ENCODE assay signal across 10 mouse cellular contexts in genomic region chr13:41017832-41018231, GRCm38 (mm10). TPM values are rescaled to one million over a fixed set of nuclear protein-coding genes. Genes with fewer than 3 reads are reported as not detected.
DNase-seq lines count a peak whose midpoint lies in the region; ATAC-seq and TF ChIP-seq lines count a peak whose summit lies in the region.
"Had no signal": no experiment of that assay in that cellular context is flagged by ENCODE, and none has a peak within 500 bp of the region (broad histone marks: within the 10 kb centered on the region; RNA-seq: fewer than 3 reads in every experiment).

No protein-coding gene starts in this region.

- no peak for TF ChIP-seq CTCF in G1E (IDR thresholded peaks at IDR 0.05; ENCODE audit: low read depth, low read length)

- peak overlapping the region; percentile 72; the same call in 1 of the 2 replicates for H3K4me2 ChIP-seq in heart, embryonic 15.5 days
- H3K4me2 ChIP-seq in limb, embryonic 14.5 days (replicated peaks; ENCODE audit: low read depth, low read length, severe bottlenecking) = peak overlapping the region; percentile 53; the same call in 1 of the 2 replicates

- DNase-seq in heart, adult 9 months (ENCODE audit: low spot score in 2 of 2) = no peak
- DNase-seq in G1E (ENCODE audit: low spot score) = no peak
- DNase-seq in limb, embryonic 14.5 days (ENCODE audit: low spot score) = no peak
- no peak for DNase-seq in urinary bladder, postnatal 36 days (ENCODE audit: low spot score in 2 of 2)
- DNase-seq in ovary, postnatal 10 days (ENCODE audit: low spot score) = no peak
- DNase-seq: cerebellum, postnatal 14 days had no signal

- no peak for ATAC-seq in heart, embryonic 15.5 days (replicated peaks; ENCODE audit: insufficient number of reproducible peaks, insufficient read depth, low FRiP score, low read depth)
- ATAC-seq in G1E (ENCODE audit: extremely low read depth, insufficient number of reproducible peaks, low FRiP score, poor library complexity, severe bottlenecking) = peak; percentile 55
- ATAC-seq in common myeloid progenitor, adult 5-6 weeks (replicated peaks; ENCODE audit: low read depth, poor library complexity, severe bottlenecking) = peak; percentile 16
- ATAC-seq in limb, embryonic 14.5 days (ENCODE audit: low FRiP score, low read depth) = no peak
- ATAC-seq in monocyte, adult 5-6 weeks (replicated peaks; ENCODE audit: insufficient number of reproducible peaks, low FRiP score, low TSS enrichment, poor library complexity, severe bottlenecking) = no peak

- H3K27ac ChIP-seq in heart, embryonic 15.5 days = no peak overlapping the region
- H3K27ac ChIP-seq in limb, embryonic 14.5 days (replicated peaks; ENCODE audit: low read depth, low read length) = no peak overlapping the region

- no peak for TF ChIP-seq POLR2A in limb, embryonic 14.5 days (IDR thresholded peaks at IDR 0.05; ENCODE audit: borderline replicate concordance, extremely low read depth, insufficient read depth, insufficient read length)

- H3K4me1 ChIP-seq in heart, embryonic 15.5 days (replicated peaks) = peaks cover 25% of the 10 kb centered on the region
- H3K4me1 ChIP-seq in G1E (ENCODE audit: insufficient read depth, low read depth, low read length) = peaks cover 70% of the 10 kb centered on the region
- H3K4me1 ChIP-seq in limb, embryonic 14.5 days (ENCODE audit: control insufficient read depth, insufficient read depth, low read length) = peaks cover 8% of the 10 kb centered on the region

- no peak overlapping the region for H3K9ac ChIP-seq in heart, embryonic 15.5 days
- H3K9ac ChIP-seq in limb, embryonic 14.5 days (ENCODE audit: low read depth, low read length, severe bottlenecking) = no peak overlapping the region

- H3K4me3 ChIP-seq in heart, embryonic 15.5 days = no peak overlapping the region
- H3K4me3 ChIP-seq in G1E (ENCODE audit: low read depth, low read length) = peak overlapping the region; percentile 75; the same call in 1 of the 2 replicates
- no peak overlapping the region for H3K4me3 ChIP-seq in limb, embryonic 14.5 days (replicated peaks; ENCODE audit: low read length)

- H3K9me3 ChIP-seq in heart, embryonic 15.5 days (replicated peaks) = no peaks in the 10 kb centered on the region
- no peaks in the 10 kb centered on the region for H3K9me3 ChIP-seq in G1E (replicated peaks)
- no peaks in the 10 kb centered on the region for H3K9me3 ChIP-seq in limb, embryonic 14.5 days (ENCODE audit: control insufficient read depth, low read length)

- 47% methylated on average over 4 of the region's 4 CpGs for WGBS in heart, embryonic 15.5 days
- WGBS in limb, embryonic 14.5 days = 80% methylated on average over 4 of the region's 4 CpGs

- no peaks in the 10 kb centered on the region for H3K27me3 ChIP-seq in heart, embryonic 15.5 days
- H3K27me3 ChIP-seq in G1E (ENCODE audit: insufficient read depth, low read length) = no peaks in the 10 kb centered on the region
- H3K27me3 ChIP-seq in limb, embryonic 14.5 days (ENCODE audit: control insufficient read depth, insufficient read depth, low read length) = no peaks in the 10 kb centered on the region
- H3K27me3 ChIP-seq: CH12.LX had no signal

- H3K36me3 ChIP-seq in heart, embryonic 15.5 days = peaks cover 27% of the 10 kb centered on the region
- peaks cover 84% of the 10 kb centered on the region for H3K36me3 ChIP-seq in G1E (replicated peaks)
- peaks cover 40% of the 10 kb centered on the region for H3K36me3 ChIP-seq in limb, embryonic 14.5 days (ENCODE audit: control insufficient read depth, insufficient read depth, low read length)

RNA-seq across cellular contexts. Expression of gene Tmem14c, which starts 1.7 kb away (rescaled TPM):
- polyA plus RNA-seq in heart, embryonic 15.5 days (2015; fragmentation: Nextera tagmentation; extraction: Ambion mirVana) = 206 TPM in 2 replicates
- total RNA-seq in G1E (2014; fragmentation: Nextera tagmentation) (37.2 and 46.6 TPM in 2 replicates), G1E (2017) (152 and 179 TPM in 2 replicates)
- 103 and 113 TPM in 2 replicates for polyA plus RNA-seq in G1E (2012)
- total RNA-seq in common myeloid progenitor, adult 5-6 weeks (2017) = 121 and 128 TPM in 2 replicates
- 110 and 122 TPM in 2 replicates for polyA plus RNA-seq in limb, embryonic 14.5 days (2012; rRNA removed)
- polyA plus RNA-seq in limb, embryonic 14.5 days (2014; fragmentation: Nextera tagmentation; extraction: Ambion mirVana) = 220 and 229 TPM in 2 replicates
- 116 to 148 TPM (median 143 TPM) in 3 replicates for total RNA-seq in monocyte, adult 5-6 weeks (2017)

RNA-seq across cellular contexts. Expression of gene Pak1ip1, which starts 17.0 kb away (rescaled TPM):
- 47.5 and 49.6 TPM in 2 replicates for polyA plus RNA-seq in heart, embryonic 15.5 days (2015; fragmentation: Nextera tagmentation; extraction: Ambion mirVana)
- total RNA-seq in G1E (2014; fragmentation: Nextera tagmentation) (41.6 and 43.9 TPM in 2 replicates), G1E (2017) (100.0 and 101 TPM in 2 replicates)
- 25.9 and 28.6 TPM in 2 replicates for polyA plus RNA-seq in G1E (2012)
- 124 and 126 TPM in 2 replicates for total RNA-seq in common myeloid progenitor, adult 5-6 weeks (2017)
- 44.6 and 54.0 TPM in 2 replicates for polyA plus RNA-seq in limb, embryonic 14.5 days (2012; rRNA removed)
- polyA plus RNA-seq in limb, embryonic 14.5 days (2014; fragmentation: Nextera tagmentation; extraction: Ambion mirVana) = 55.7 and 60.7 TPM in 2 replicates
- 101 to 135 TPM (median 117 TPM) in 3 replicates for total RNA-seq in monocyte, adult 5-6 weeks (2017)

Comparison
In these comparisons a context has a peak if more than half of its experiments do, and no peak if none do; other contexts are left out.
1. ATAC-seq: peak in G1E (single experiment) and common myeloid progenitor, adult 5-6 weeks (single experiment); none in heart, embryonic 15.5 days (single experiment), limb, embryonic 14.5 days (single experiment) and monocyte, adult 5-6 weeks (single experiment).